Mouse (Mus musculus) c-Kit-negative CD71-positive TER-119-positive erythroid progenitor cells, embryonic 14.5 days (primary cell): ENCODE measurements at regions not wholly inside any gene's neighbourhood (a gene's known extent, or its start where the extent isn't known, plus 50 kb on each side); places are given as distances from the start of the nearest gene placed in this dataset.

ENCODE experiments used
- DNase-seq: peaks from one replicate; pipeline ENCODE4 v3.0.0-alpha.2; 2013; ENCODE audit warnings: low read depth, low spot score

GRCm38 (mm10) chr14:24939476-24940200 lies 452.7 kb downstream of the Rps24 start:
- no peak for DNase-seq

- DNase-seq: no peak
These were observed 458.8 kb downstream of the Rps24 start for GRCm38 (mm10) chr14:24945716-24946115.

- no peak for DNase-seq
These were observed 460.2 kb downstream of the Rps24 start for GRCm38 (mm10) chr14:24947084-24947483.

- DNase-seq: no peak
These were observed 469.0 kb downstream of the Rps24 start for GRCm38 (mm10) chr14:24955891-24956410.

GRCm38 (mm10) chr14:24956528-24957210 lies 469.7 kb downstream of the Rps24 start:
- DNase-seq: no peak

- DNase-seq: no peak
These were observed 470.5 kb downstream of the Rps24 start for GRCm38 (mm10) chr14:24957392-24957791.

GRCm38 (mm10) chr14:24958821-24959220 lies 471.9 kb downstream of the Rps24 start:
- DNase-seq: no peak

- DNase-seq: no peak
These were observed 472.5 kb downstream of the Rps24 start for GRCm38 (mm10) chr14:24959401-24959800.

GRCm38 (mm10) chr14:24960082-24960482 lies 473.2 kb downstream of the Rps24 start:
- no peak for DNase-seq

GRCm38 (mm10) chr14:24960875-24961274 lies 473.9 kb downstream of the Rps24 start:
- DNase-seq: no peak

GRCm38 (mm10) chr14:24961721-24962120 lies 474.8 kb downstream of the Rps24 start:
- no peak for DNase-seq

- DNase-seq: no peak
These were observed 482.7 kb downstream of the Rps24 start for GRCm38 (mm10) chr14:24969584-24969983.

GRCm38 (mm10) chr14:24972357-24972756 lies 485.4 kb downstream of the Rps24 start:
- no peak for DNase-seq

- DNase-seq: no peak
These were observed 485.9 kb upstream of the Zmiz1 start for GRCm38 (mm10) chr14:24973039-24973438.

GRCm38 (mm10) chr14:24973591-24973990 lies 485.4 kb upstream of the Zmiz1 start:
- no peak for DNase-seq

GRCm38 (mm10) chr14:24982489-24982888 lies 476.5 kb upstream of the Zmiz1 start:
- DNase-seq: no peak

GRCm38 (mm10) chr14:24983279-24983678 lies 475.7 kb upstream of the Zmiz1 start:
- DNase-seq: peak; percentile 15

GRCm38 (mm10) chr14:24985806-24986359 lies 473.1 kb upstream of the Zmiz1 start:
- DNase-seq: no peak

- DNase-seq: no peak
These were observed 472.6 kb upstream of the Zmiz1 start for GRCm38 (mm10) chr14:24986404-24986803.

GRCm38 (mm10) chr14:24993751-24994658 lies 465.0 kb upstream of the Zmiz1 start:
- no peak for DNase-seq

GRCm38 (mm10) chr14:24995226-24995625 lies 463.8 kb upstream of the Zmiz1 start:
- no peak for DNase-seq
